Mouse (Mus musculus) neutrophil, adult 5-6 weeks (primary cell): ENCODE results near the gene Pip5k1c. TPM values are rescaled to one million over a fixed set of nuclear protein-coding genes. Genes with fewer than 3 reads are reported as not detected.

Experiments used
- ATAC-seq: fragments of 151-379, 151-347 bp; 2 replicates; pipeline ENCODE4 v1.8.0; 2017; ENCODE audit warnings: mild to moderate bottlenecking, moderate TSS enrichment; ENCODE audit not compliant: insufficient number of reproducible peaks, poor library complexity, low FRiP score, severe bottlenecking; ENCODE audit errors: extremely low read depth
- total RNA-seq: library from RNA; stranded (forward); fragments of 200-1000 nt; gene quantifications from 2 replicates; pipeline ENCODE4 v1.2.3, GENCODE M21; 2017

Pip5k1c gene
- total RNA-seq, 1 experiment from 2014 or later: 98.0 TPM

GRCm38 (mm10) chr10:81273842-81274241 is 18.9 kb upstream of the Pip5k1c start:
- no peak for ATAC-seq

- no peak for ATAC-seq
Observed at GRCm38 (mm10) chr10:81277676-81278075, 15.1 kb upstream of the Pip5k1c start.

GRCm38 (mm10) chr10:81279496-81279895 is 13.3 kb upstream of the Pip5k1c start:
- no peak for ATAC-seq

GRCm38 (mm10) chr10:81284189-81284588 is 8.6 kb upstream of the Pip5k1c start:
- no peak for ATAC-seq

GRCm38 (mm10) chr10:81284719-81285118 is 8.0 kb upstream of the Pip5k1c start:
- no peak for ATAC-seq

GRCm38 (mm10) chr10:81285694-81286450 is 6.9 kb upstream of the Pip5k1c start:
- peak; percentile 72 for ATAC-seq

- ATAC-seq: no peak
Observed at GRCm38 (mm10) chr10:81286586-81286985, 6.2 kb upstream of the Pip5k1c start.

- no peak for ATAC-seq
Observed at GRCm38 (mm10) chr10:81287513-81288157, 5.1 kb upstream of the Pip5k1c start.

GRCm38 (mm10) chr10:81288601-81289000 is 4.2 kb upstream of the Pip5k1c start:
- no peak for ATAC-seq

- ATAC-seq: peak; percentile 13; the same call in 1 of the 2 replicates
Observed at GRCm38 (mm10) chr10:81289278-81289677, 3.5 kb upstream of the Pip5k1c start.

- no peak for ATAC-seq
Observed at GRCm38 (mm10) chr10:81289811-81290210, 3.0 kb upstream of the Pip5k1c start.

- ATAC-seq: no peak
Observed at GRCm38 (mm10) chr10:81290698-81291460, 1.9 kb upstream of the Pip5k1c start.

GRCm38 (mm10) chr10:81291511-81292104 is 1.2 kb upstream of the Pip5k1c start, which contains the start of gene Tjp3:
Gene Tjp3, minus strand, starts transcription at chr10:81291581.
- ATAC-seq: no peak

- no peak for ATAC-seq
Observed at GRCm38 (mm10) chr10:81293334-81294030, 719 bp downstream of the Pip5k1c start.

GRCm38 (mm10) chr10:81294442-81294841 is 1.7 kb downstream of the Pip5k1c start:
- ATAC-seq: no peak

GRCm38 (mm10) chr10:81295185-81295584 is 2.4 kb downstream of the Pip5k1c start:
- no peak for ATAC-seq

GRCm38 (mm10) chr10:81297246-81297645 is 4.5 kb downstream of the Pip5k1c start:
- ATAC-seq: no peak

GRCm38 (mm10) chr10:81297845-81298244 is 5.1 kb downstream of the Pip5k1c start:
- peak; percentile 37 for ATAC-seq
